Mouse (Mus musculus): Measurements from ENCODE around the gene Rps26.

GRCm38 (mm10) chr10:128641871-128642270, 15.3 kb upstream of the Rps26 start:
- no peak for TF ChIP-seq CTCF (IDR thresholded peaks at IDR 0.05; ENCODE audit: low read depth)
- no peak for TF ChIP-seq EP300 (optimal IDR thresholded peaks at IDR 0.05)
